Mouse (Mus musculus): Measurements from ENCODE around the gene Afm.

Afm gene

GRCm38 (mm10) chr5:90551191-90551590 lies 32.5 kb downstream of the Afm start:
- in situ Hi-C loops (cut with MseI, MboI): no loop called here

- in situ Hi-C loops (cut with MseI, MboI): no loop called here
Measured at GRCm38 (mm10) chr5:90556052-90556451, 37.3 kb downstream of the Afm start.

DNA sequence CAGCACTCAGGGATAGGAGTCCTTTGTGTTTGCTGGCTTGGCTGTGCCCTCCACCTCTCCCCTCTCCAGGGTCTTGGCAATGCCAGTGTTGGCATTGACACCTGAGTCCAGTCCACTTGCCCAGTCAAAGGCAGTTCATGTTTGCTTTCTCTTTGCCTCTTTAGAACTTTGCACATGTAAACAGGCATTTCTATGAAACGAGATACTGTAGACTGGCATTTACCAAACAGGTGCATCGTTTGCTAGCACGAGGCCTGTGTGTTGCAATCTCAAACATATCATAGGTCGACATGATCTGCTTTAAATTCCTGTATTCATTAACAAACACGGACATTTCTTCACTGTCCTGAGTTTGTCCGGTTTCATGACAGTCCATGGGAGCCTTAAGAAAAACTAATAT lies 42.0 kb downstream of the Afm start, which contains the start of gene 5830473C10Rik:
Gene 5830473C10Rik, plus strand, starts transcription at position 365 of the 400 bp plus-strand sequence.
- in situ Hi-C loops (cut with MseI, MboI): no loop called here

DNA sequence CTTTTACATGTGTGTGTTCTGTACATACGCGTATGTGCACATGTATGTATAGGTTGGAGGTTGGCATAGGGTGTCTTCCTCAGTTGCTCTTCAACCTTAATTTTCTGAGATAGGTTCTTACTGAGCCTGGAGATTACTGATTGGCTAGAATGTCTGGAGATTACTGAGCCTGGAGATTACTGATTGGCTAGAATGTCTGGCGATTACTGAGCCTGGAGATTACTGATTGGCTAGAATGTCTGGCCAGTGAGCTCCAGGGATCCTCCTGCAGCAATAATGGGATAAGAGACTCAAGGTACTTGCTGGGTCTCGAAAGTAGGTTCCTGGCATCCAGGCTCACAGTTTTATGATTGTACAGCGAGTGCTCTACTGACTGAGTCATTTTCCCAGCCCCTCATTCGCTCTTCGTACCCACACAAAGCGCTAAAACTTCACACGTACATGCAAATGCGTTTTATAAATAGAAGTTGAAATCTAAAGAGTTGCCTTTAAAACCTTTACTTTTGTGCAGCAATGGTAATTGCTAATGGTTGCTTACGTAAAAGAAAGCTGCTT lies 43.1 kb downstream of the Afm start:
- in situ Hi-C loops (cut with MseI, MboI): no loop called here

GRCm38 (mm10) chr5:90562880-90563279 lies 44.1 kb downstream of the Afm start:
- in situ Hi-C loops (cut with MseI, MboI): no loop called here

DNA sequence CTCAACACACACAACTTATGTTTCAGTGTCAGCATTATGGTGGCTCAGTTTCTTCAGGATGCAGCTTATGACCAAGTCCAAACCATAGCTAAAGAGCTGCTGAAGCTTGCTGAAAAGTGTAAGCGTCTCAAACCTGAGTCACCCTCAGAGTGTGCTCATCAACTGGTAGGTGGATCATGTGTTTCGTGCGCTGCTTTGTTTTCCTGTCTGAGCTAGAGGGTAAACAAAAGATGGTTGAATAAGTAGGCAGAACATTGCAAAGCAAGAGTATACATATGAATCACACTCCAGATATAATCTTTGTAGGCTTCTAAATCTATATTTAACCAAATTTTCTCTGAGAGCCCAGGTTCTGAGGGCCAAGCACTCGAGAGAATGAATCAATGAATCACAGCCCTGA lies 45.4 kb downstream of the Afm start:
- in situ Hi-C loops (cut with MseI, MboI): no loop called here

DNA sequence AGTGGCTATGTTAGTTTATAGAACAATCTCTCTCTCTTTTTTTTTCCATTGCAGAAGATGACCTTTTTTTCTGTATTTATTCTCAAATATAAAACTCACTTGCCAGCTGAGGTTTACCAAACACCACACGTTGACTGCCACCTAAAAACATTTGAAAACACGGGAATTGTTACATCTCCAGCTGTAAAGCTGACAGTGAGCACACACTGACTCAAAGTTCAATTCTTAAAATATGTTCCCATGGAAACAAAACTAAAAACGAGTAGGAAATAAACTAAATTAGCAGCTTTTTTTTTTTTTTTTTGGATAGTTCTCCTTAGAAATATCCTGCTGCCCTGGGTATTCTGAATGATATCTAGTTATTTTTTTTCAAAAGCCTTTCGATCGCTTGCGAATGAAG lies 46.5 kb downstream of the Afm start:
- in situ Hi-C loops (cut with MseI, MboI): no loop called here

DNA sequence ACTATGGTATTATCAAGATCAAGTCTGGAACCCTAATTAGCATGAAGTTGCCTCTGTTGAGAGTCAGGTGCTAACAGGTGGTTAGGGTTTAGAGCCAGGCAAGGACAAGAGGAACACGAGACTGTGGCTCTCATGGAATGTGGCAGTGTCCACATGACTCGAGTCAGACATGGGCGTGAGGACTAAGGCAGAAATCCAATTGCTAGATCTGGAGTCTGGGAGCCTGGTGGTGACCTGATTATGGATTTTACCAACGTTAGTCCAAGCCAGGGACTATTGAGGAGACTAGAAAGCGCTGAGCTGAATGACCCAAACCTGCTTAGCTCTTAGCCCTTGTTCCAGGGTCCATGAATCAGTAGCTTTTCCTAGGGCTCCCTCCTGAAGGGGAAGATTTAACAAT lies 49.1 kb downstream of the Afm start:
- in situ Hi-C loops (cut with MseI, MboI): no loop called here

DNA sequence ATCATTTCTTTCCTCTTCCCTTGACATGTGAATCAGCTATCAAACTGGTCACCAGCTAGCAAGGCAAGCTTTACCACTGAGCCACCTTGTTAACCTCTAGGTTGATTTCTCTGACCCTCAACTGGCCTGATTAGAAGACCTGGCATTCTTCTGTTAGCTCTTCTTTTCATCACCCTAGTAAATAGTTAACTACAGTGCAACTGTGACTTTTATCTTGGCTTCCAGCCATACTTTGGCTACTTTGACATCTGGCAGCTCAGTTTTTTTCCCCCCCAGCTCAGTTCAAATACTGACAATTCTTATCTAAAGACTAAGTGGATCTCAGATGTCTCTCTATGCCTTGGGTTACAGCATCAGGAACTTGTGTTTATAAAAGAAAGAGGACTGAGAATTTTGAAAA lies 49.6 kb downstream of the Afm start:
- in situ Hi-C loops (cut with MseI, MboI): no loop called here

- in situ Hi-C loops (cut with MseI, MboI): no loop called here
Measured at GRCm38 (mm10) chr5:90571216-90571615, 52.5 kb downstream of the Afm start.

GRCm38 (mm10) chr5:90577751-90578150 lies 59.0 kb downstream of the Afm start:
- in situ Hi-C loops (cut with MseI, MboI): loop anchor here in 1 of 2 experiments (25.0 kb wide), 1 partner anchor 190 kb away; no protein-coding TSS in a partner anchor

- in situ Hi-C loops (cut with MseI, MboI): loop anchor here in 1 of 2 experiments (25.0 kb wide), 1 partner anchor 192 kb away; no protein-coding TSS in a partner anchor
Measured at GRCm38 (mm10) chr5:90579556-90579955, 60.8 kb downstream of the Afm start.

DNA sequence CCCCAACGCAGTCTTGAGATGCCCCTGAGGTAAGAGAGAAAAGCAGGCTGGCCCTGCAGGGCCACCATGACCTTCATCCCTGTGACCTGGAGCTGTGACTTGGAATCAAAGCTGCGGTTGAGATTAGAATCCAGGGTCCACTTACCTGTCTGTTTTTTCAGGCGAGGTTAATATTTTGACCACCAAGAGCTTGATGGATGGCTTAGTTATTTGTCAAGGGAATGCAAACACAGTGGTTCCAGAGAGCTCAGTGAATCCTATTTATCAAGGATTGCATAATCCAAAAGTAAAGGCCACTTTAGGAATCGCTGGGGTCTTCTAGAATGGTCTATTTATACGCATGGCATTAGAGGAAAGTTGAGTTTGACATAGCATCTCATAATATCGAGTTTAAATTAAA lies 63.4 kb downstream of the Afm start:
- in situ Hi-C loops (cut with MseI, MboI): loop anchor here in 1 of 2 experiments (25.0 kb wide), 1 partner anchor 195 kb away; no protein-coding TSS in a partner anchor

GRCm38 (mm10) chr5:90584799-90585198 lies 66.1 kb downstream of the Afm start:
- in situ Hi-C loops (cut with MseI, MboI): loop anchor here in 1 of 2 experiments (25.0 kb wide), 1 partner anchor 197 kb away; no protein-coding TSS in a partner anchor

DNA sequence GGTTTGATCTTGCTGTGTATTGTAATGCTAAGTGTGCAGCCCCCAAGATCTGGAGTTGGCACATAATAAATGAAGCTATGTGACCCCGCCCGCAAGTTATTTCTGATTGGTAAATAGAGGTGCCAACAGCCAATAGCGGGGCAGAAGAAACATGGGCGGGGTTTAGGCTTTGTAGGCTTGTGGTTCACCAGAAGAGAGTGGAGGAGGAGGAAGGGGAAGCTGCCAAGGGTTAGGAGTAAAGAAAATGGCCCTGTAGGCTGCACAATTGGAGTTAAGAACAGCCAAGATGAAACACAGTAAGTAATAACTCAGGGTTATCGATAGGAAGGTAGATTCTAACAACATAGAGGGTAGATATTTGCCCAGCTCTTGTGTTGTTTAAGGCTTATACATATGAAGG lies 67.8 kb downstream of the Afm start:
- in situ Hi-C loops (cut with MseI, MboI): loop anchor here in 1 of 2 experiments (25.0 kb wide), 1 partner anchor 199 kb away; no protein-coding TSS in a partner anchor

DNA sequence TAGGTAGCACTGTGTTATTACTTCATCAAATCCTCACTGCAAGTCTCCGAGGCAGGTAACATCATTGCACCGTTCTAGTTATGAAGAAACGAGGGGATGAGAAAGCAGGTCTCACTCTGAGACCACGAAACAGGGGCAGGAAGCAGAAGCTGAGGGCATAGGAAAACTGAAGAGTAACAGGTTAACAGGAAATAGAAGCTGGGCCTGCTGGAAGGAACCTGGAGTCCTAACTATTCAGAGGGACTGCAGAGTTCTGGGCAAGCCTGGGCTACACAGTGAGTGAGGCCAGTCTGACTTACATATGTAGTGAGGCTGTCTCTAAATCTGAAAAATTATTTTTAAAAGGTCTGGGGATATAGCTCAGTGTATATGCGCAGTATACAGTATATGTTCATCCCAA lies 69.4 kb downstream of the Afm start:
- in situ Hi-C loops (cut with MseI, MboI): loop anchor here in 1 of 2 experiments (25.0 kb wide), 1 partner anchor 201 kb away; no protein-coding TSS in a partner anchor

GRCm38 (mm10) chr5:90588708-90589595 lies 70.2 kb downstream of the Afm start:
- in situ Hi-C loops (cut with MseI, MboI): loop anchor here in 1 of 2 experiments (25.0 kb wide), 1 partner anchor 202 kb away; no protein-coding TSS in a partner anchor

- in situ Hi-C loops (cut with MseI, MboI): loop anchor here in 1 of 2 experiments (25.0 kb wide), 1 partner anchor 203 kb away; no protein-coding TSS in a partner anchor
Measured at GRCm38 (mm10) chr5:90590676-90591075, 71.9 kb downstream of the Afm start.

DNA sequence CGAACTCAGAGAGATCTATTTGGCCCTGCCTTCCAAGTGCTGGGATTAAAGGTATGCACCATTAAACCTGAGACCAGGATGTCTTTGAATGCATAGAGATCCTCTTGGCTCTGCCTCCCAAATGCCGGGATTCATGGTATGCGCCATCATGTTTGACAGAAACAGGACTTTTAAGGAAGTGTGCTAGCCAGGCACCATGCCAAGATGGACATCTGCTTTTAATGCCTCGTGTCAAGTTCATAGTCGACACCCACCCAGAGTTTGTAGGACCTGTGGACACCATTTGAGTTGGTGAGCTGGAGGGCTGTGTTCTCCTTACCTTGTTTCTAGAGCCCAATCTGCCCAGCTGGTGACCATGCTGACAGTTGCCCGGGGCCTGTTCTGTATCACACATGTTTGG lies 73.2 kb downstream of the Afm start:
- in situ Hi-C loops (cut with MseI, MboI): loop anchor here in 1 of 2 experiments (25.0 kb wide), 1 partner anchor 205 kb away; no protein-coding TSS in a partner anchor

DNA sequence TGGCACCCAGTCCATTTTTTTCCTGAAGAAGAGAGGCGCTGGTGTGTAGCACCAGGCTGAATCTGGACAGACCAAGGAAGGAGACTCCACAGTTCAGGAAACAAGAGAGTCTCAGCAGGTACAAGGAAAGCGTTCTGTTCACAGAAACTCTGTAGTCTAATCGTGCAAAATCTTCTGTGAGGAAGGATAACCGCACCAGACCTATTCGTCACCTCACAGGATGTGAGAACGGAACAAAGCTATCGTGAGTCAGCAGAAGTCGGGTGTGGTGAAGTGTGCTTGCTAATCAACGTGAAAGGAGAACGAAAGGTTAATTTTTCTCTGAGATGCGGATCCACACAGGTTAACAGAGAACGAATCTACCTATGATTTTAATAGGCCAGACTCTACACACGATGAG lies 76.2 kb downstream of the Afm start:
- in situ Hi-C loops (cut with MseI, MboI): loop anchor here in 1 of 2 experiments (25.0 kb wide), 1 partner anchor 208 kb away; no protein-coding TSS in a partner anchor

- in situ Hi-C loops (cut with MseI, MboI): loop anchor here in 1 of 2 experiments (25.0 kb wide), 1 partner anchor 209 kb away; no protein-coding TSS in a partner anchor
Measured at GRCm38 (mm10) chr5:90596155-90596554, 77.4 kb downstream of the Afm start.

GRCm38 (mm10) chr5:90601469-90601868 lies 82.7 kb downstream of the Afm start:
- in situ Hi-C loops (cut with MseI, MboI): no loop called here

All from mouse trophoblast stem cell (cell line).